8 mouse cellular contexts compared by ENCODE assay signal in genomic region chr2:93267791-93268190, GRCm38 (mm10).
DNase-seq lines count a peak whose midpoint lies in the region; ATAC-seq and TF ChIP-seq lines count a peak whose summit lies in the region.

No protein-coding gene starts in this region.

- WGBS in lung, embryonic 14.5 days, result 35% methylated on average over 4 of the region's 4 CpGs
- WGBS in lung, adult 2 months, result 37% methylated on average over 4 of the region's 4 CpGs
- 33% methylated on average over 4 of the region's 4 CpGs for WGBS in heart, embryonic 14.5 days
- WGBS in neural tube, embryonic 14.5 days, result 75% methylated on average over 4 of the region's 4 CpGs

- H3K27ac ChIP-seq in lung, embryonic 14.5 days (ENCODE audit: low read depth), result no peak overlapping the region
- H3K27ac ChIP-seq in heart, embryonic 14.5 days (replicated peaks in 1 of 2; ENCODE audit: control insufficient read depth in 1 of 2, insufficient read depth in 1 of 2, low read depth in 2 of 2, low read length in 2 of 2), result peak overlapping the region; percentile 28 to 75; a peak in 2 of 4 replicates
- peak overlapping the region; percentile 60 for H3K27ac ChIP-seq in neural tube, embryonic 14.5 days (ENCODE audit: low read depth, low read length)

- H3K4me3 ChIP-seq in lung, embryonic 14.5 days (ENCODE audit: low read depth, low read length), result no peak overlapping the region
- H3K4me3 ChIP-seq in lung, adult 2 months (replicated peaks; ENCODE audit: extremely low read depth, low read depth, low read length), result no peak overlapping the region
- no peak overlapping the region for H3K4me3 ChIP-seq in heart, embryonic 14.5 days (ENCODE audit: control insufficient read depth in 1 of 2, insufficient read depth in 1 of 2, low read depth in 1 of 2, low read length in 2 of 2)
- no peak overlapping the region for H3K4me3 ChIP-seq in neural tube, embryonic 14.5 days (ENCODE audit: low read depth, low read length)

- 0 out of 2 replicates have a peak, but pooled peaks cover 4% of the 10 kb centered on the region for H3K4me1 ChIP-seq in lung, embryonic 14.5 days (ENCODE audit: insufficient read depth)
- peaks cover 17% of the 10 kb centered on the region for H3K4me1 ChIP-seq in lung, adult 2 months (ENCODE audit: control insufficient read depth, insufficient read depth, low read length)
- peaks cover 38 to 68% of the 10 kb centered on the region in 2 experiments for H3K4me1 ChIP-seq in heart, embryonic 14.5 days (ENCODE audit: control insufficient read depth in 2 of 2, insufficient read depth in 2 of 2, low read length in 2 of 2)
- H3K4me1 ChIP-seq in neural tube, embryonic 14.5 days (ENCODE audit: control insufficient read depth, insufficient read depth, low read length), result peaks cover 22% of the 10 kb centered on the region

- TF ChIP-seq POLR2A in lung, adult 2 months (IDR thresholded peaks at IDR 0.05; ENCODE audit: borderline replicate concordance, extremely low read depth, low read depth, low read length), result no peak

- no peaks in the 10 kb centered on the region for H3K9me3 ChIP-seq in lung, embryonic 14.5 days (ENCODE audit: low read depth, low read length)
- no peaks in the 10 kb centered on the region for H3K9me3 ChIP-seq in heart, embryonic 14.5 days (ENCODE audit: control insufficient read depth, low read length)
- H3K9me3 ChIP-seq in neural tube, embryonic 14.5 days (ENCODE audit: control insufficient read depth, low read length), result no peaks in the 10 kb centered on the region

- H3K27me3 ChIP-seq in lung, embryonic 14.5 days (ENCODE audit: insufficient read depth, low read length), result no peaks in the 10 kb centered on the region
- no peaks in the 10 kb centered on the region for H3K27me3 ChIP-seq in heart, embryonic 14.5 days (ENCODE audit: control insufficient read depth, insufficient read depth, low read length)
- no peaks in the 10 kb centered on the region for H3K27me3 ChIP-seq in neural tube, embryonic 14.5 days (ENCODE audit: control insufficient read depth, insufficient read depth, low read length)

- peak overlapping the region; percentile 18; the same call in 1 of the 2 replicates for H3K4me2 ChIP-seq in lung, embryonic 14.5 days
- H3K4me2 ChIP-seq in heart, embryonic 14.5 days (ENCODE audit: low read length), result no peak overlapping the region
- no peak overlapping the region for H3K4me2 ChIP-seq in neural tube, embryonic 14.5 days (ENCODE audit: low read depth, low read length)

- peak; percentile 62 for DNase-seq in lung, embryonic 14.5 days
- no peak for DNase-seq in lung, adult 2 months
- peak; percentile 66 for DNase-seq in kidney, postnatal 10 days
- no peak for DNase-seq in cerebellum, adult 11-12 months
- DNase-seq in left cerebral cortex, postnatal 36 days (ENCODE audit: low spot score in 2 of 2), result no peak
- no peak for DNase-seq in MN1 (ENCODE audit: low spot score)

- TF ChIP-seq CTCF in lung, embryonic 14.5 days (IDR thresholded peaks at IDR 0.05; ENCODE audit: low read depth), result no peak
- TF ChIP-seq CTCF in lung, adult 2 months (IDR thresholded peaks at IDR 0.05; ENCODE audit: insufficient read depth, low read length), result no peak

- peak; percentile 60 for ATAC-seq in lung, embryonic 14.5 days (ENCODE audit: insufficient read depth)
- ATAC-seq in heart, embryonic 14.5 days (ENCODE audit: insufficient number of reproducible peaks, insufficient read depth, low FRiP score, low read depth), result peak; percentile 72
- ATAC-seq in neural tube, embryonic 14.5 days (ENCODE audit: low read depth), result no peak

- intact Hi-C loops in left cerebral cortex, postnatal 36 days (cut with DNase I), result no loop called here

- no peak overlapping the region for H3K9ac ChIP-seq in lung, embryonic 14.5 days
- H3K9ac ChIP-seq in heart, embryonic 14.5 days (ENCODE audit: low read length), result no peak overlapping the region; the same call in 1 of the 2 replicates
- no peak overlapping the region for H3K9ac ChIP-seq in neural tube, embryonic 14.5 days (replicated peaks; ENCODE audit: low read depth, low read length)

- no peaks in the 10 kb centered on the region for H3K36me3 ChIP-seq in lung, embryonic 14.5 days (ENCODE audit: insufficient read depth)
- H3K36me3 ChIP-seq in heart, embryonic 14.5 days (ENCODE audit: control insufficient read depth, insufficient read depth, low read length), result no peaks in the 10 kb centered on the region
- H3K36me3 ChIP-seq in neural tube, embryonic 14.5 days (ENCODE audit: control insufficient read depth, insufficient read depth, low read length), result no peaks in the 10 kb centered on the region

Comparison
In these comparisons a context has a peak if more than half of its experiments do, and no peak if none do; other contexts are left out.
1. DNase-seq: peak in lung, embryonic 14.5 days (single experiment) and kidney, postnatal 10 days (single experiment); none in lung, adult 2 months (single experiment), cerebellum, adult 11-12 months (single experiment), left cerebral cortex, postnatal 36 days (0 of 2) and MN1 (single experiment).